Mouse (Mus musculus) large intestine, adult 2 months (tissue): ENCODE data around the gene Gm42906. TPM values are rescaled to one million over a fixed set of nuclear protein-coding genes. Genes with fewer than 3 reads are reported as not detected.

Source experiments
- DNase-seq: peaks from one replicate; pipeline ENCODE4 v3.0.0-alpha.2; 2012; ENCODE audit warnings: low read depth, low spot score
- WGBS: fragments of 180-500 bp; shearing (Covaris S2); methylation state at CpG from one replicate; pipeline ENCODE4 v1.1.7; 2018; 5-methylcytosine and 5-hydroxymethylcytosine counted together
- polyA plus RNA-seq: library from polyadenylated mRNA; depleted of rRNA; stranded (reverse); fragments of >200 nt; gene quantifications from 2 replicates; pipeline ENCODE4 v1.2.3, GENCODE M21; 2012

Gm42906 gene
- polyA plus RNA-seq, 1 experiment, result not detected

- WGBS, result 94% methylated on average over 11 of the region's 11 CpGs
- no peak for DNase-seq
Measured at GRCm38 (mm10) chr5:151055426-151056090, 372.4 kb downstream of the Gm42906 start.

GRCm38 (mm10) chr5:151054743-151055114 lies 373.2 kb downstream of the Gm42906 start:
- WGBS, result 81% methylated on average over 4 of the region's 4 CpGs
- DNase-seq, result no peak

- DNase-seq, result no peak
- WGBS, result 58% methylated on average over 7 of the region's 7 CpGs
Measured at GRCm38 (mm10) chr5:151054100-151054742, 373.7 kb downstream of the Gm42906 start.

- 98% methylated on average over 5 of the region's 5 CpGs for WGBS
- DNase-seq, result no peak
Measured at GRCm38 (mm10) chr5:151053190-151053589, 374.8 kb downstream of the Gm42906 start.

- 94% methylated on average over 8 of the region's 8 CpGs for WGBS
- no peak for DNase-seq
Measured at GRCm38 (mm10) chr5:151052331-151052730, 375.6 kb downstream of the Gm42906 start.

GRCm38 (mm10) chr5:151047488-151047887 lies 380.5 kb downstream of the Gm42906 start:
- whole genome bisulfite sequencing, result 60% methylated on average over 12 of the region's 12 CpGs
- DNase-seq, result no peak

GRCm38 (mm10) chr5:151046917-151047316 lies 381.0 kb downstream of the Gm42906 start:
- 58% methylated on average over 7 of the region's 7 CpGs for WGBS

GRCm38 (mm10) chr5:151046131-151046530 lies 381.8 kb downstream of the Gm42906 start:
- DNase-seq, result no peak
- WGBS, result 87% methylated on average over 6 of the region's 6 CpGs

More at GRCm38 (mm10) chr5:151046917-151047316, 381.0 kb downstream of the Gm42906 start:
- no peak for DNase-seq

GRCm38 (mm10) chr5:151042911-151043310 lies 385.1 kb downstream of the Gm42906 start:
- DNase-seq, result no peak
- 68% methylated on average over 5 of the region's 5 CpGs for WGBS

- no peak for DNase-seq
- WGBS, result 90% methylated on average over 7 of the region's 7 CpGs
Measured at GRCm38 (mm10) chr5:151037871-151038270, 390.1 kb downstream of the Gm42906 start.

GRCm38 (mm10) chr5:151034715-151035512 lies 393.0 kb downstream of the Gm42906 start:
- WGBS, result 69% methylated on average over 9 of the region's 9 CpGs
- DNase-seq, result no peak

- 77% methylated on average over 6 of the region's 6 CpGs for WGBS
Measured at GRCm38 (mm10) chr5:151028906-151029305, 399.1 kb downstream of the Gm42906 start.

GRCm38 (mm10) chr5:151027171-151027570 lies 400.8 kb downstream of the Gm42906 start:
- no peak for DNase-seq
- 80% methylated on average over 7 of the region's 7 CpGs for WGBS

More at GRCm38 (mm10) chr5:151028906-151029305, 399.1 kb downstream of the Gm42906 start:
- DNase-seq, result no peak

- no peak for DNase-seq
- 94% methylated on average over 4 of the region's 4 CpGs for WGBS
Measured at GRCm38 (mm10) chr5:151026069-151026468, 401.9 kb downstream of the Gm42906 start.

GRCm38 (mm10) chr5:151024483-151024882 lies 403.5 kb downstream of the Gm42906 start:
- 73% methylated on average over 2 of the region's 2 CpGs for WGBS
- DNase-seq, result no peak

- no peak for DNase-seq
- 45% methylated on average over 8 of the region's 8 CpGs for WGBS
Measured at GRCm38 (mm10) chr5:151023461-151023860, 404.5 kb downstream of the Gm42906 start.

- 54% methylated on average over 1 of the region's 1 CpGs for WGBS
- no peak for DNase-seq
Measured at GRCm38 (mm10) chr5:151022939-151023338, 405.0 kb downstream of the Gm42906 start.

- DNase-seq, result no peak
- WGBS, result 84% methylated on average over 7 of the region's 7 CpGs
Measured at GRCm38 (mm10) chr5:151022026-151022425, 405.9 kb downstream of the Gm42906 start.

GRCm38 (mm10) chr5:151020831-151021230 lies 407.1 kb downstream of the Gm42906 start:
- no peak for DNase-seq
- WGBS, result 79% methylated on average over 14 of the region's 14 CpGs

GRCm38 (mm10) chr5:151020031-151020820 lies 407.7 kb downstream of the Gm42906 start:
- whole genome bisulfite sequencing, result 67% methylated on average over 13 of the region's 13 CpGs
- no peak for DNase-seq
